Mouse (Mus musculus): ENCODE measurements around the gene Onecut1. TPM values are rescaled to one million over a fixed set of nuclear protein-coding genes. Genes with fewer than 3 reads are reported as not detected.

Onecut1 gene
- polyA plus RNA-seq, 2 experiments = not detected

GRCm38 (mm10) chr9:74877709-74878108 is 16.0 kb downstream of the Onecut1 start:
- WGBS = 73% methylated on average over 2 of the region's 2 CpGs

GRCm38 (mm10) chr9:74887866-74888265 is 26.1 kb downstream of the Onecut1 start:
- DNase-seq (ENCODE audit: low spot score) (no peak), ATAC-seq (ENCODE audit: low FRiP score, low read depth) (no peak)
- no peak overlapping the region for H3K27ac ChIP-seq (replicated peaks; ENCODE audit: low read depth, low read length)
- no peaks in the 10 kb centered on the region for H3K9me3 ChIP-seq (ENCODE audit: control insufficient read depth, low read length)
- H3K4me3 ChIP-seq (replicated peaks; ENCODE audit: low read length) = no peak overlapping the region
- H3K27me3 ChIP-seq (ENCODE audit: control insufficient read depth, insufficient read depth, low read length) = no peaks in the 10 kb centered on the region
- no peak overlapping the region for H3K9ac ChIP-seq (ENCODE audit: low read depth, low read length, severe bottlenecking)
- no peak overlapping the region for H3K4me2 ChIP-seq (replicated peaks; ENCODE audit: low read depth, low read length, severe bottlenecking)
- no peak for TF ChIP-seq POLR2A (IDR thresholded peaks at IDR 0.05; ENCODE audit: borderline replicate concordance, extremely low read depth, insufficient read depth, insufficient read length)
- no peaks in the 10 kb centered on the region for H3K36me3 ChIP-seq (ENCODE audit: control insufficient read depth, insufficient read depth, low read length)
- no peaks in the 10 kb centered on the region for H3K4me1 ChIP-seq (ENCODE audit: control insufficient read depth, insufficient read depth, low read length)
- WGBS = 69% methylated on average over 4 of the region's 4 CpGs

More at GRCm38 (mm10) chr9:74877709-74878108, 16.0 kb downstream of the Onecut1 start:
- Histone ChIP-seq H3K4me3 (replicated peaks; ENCODE audit: low read length) (no peak overlapping the region), H3K9ac (ENCODE audit: low read depth, low read length, severe bottlenecking) (no peak overlapping the region), H3K27me3 (ENCODE audit: control insufficient read depth, insufficient read depth, low read length) (peaks cover 4% of the 10 kb centered on the region; the same call in 1 of the 2 replicates), H3K4me2 (replicated peaks; ENCODE audit: low read depth, low read length, severe bottlenecking) (no peak overlapping the region), H3K27ac (replicated peaks; ENCODE audit: low read depth, low read length) (no peak overlapping the region), H3K4me1 (ENCODE audit: control insufficient read depth, insufficient read depth, low read length) (no peaks in the 10 kb centered on the region), H3K36me3 (ENCODE audit: control insufficient read depth, insufficient read depth, low read length) (no peaks in the 10 kb centered on the region), H3K9me3 (ENCODE audit: control insufficient read depth, low read length) (no peaks in the 10 kb centered on the region)
- ATAC-seq (ENCODE audit: low FRiP score, low read depth) (no peak), DNase-seq (ENCODE audit: low spot score) (no peak)
- no peak for TF ChIP-seq POLR2A (IDR thresholded peaks at IDR 0.05; ENCODE audit: borderline replicate concordance, extremely low read depth, insufficient read depth, insufficient read length)

GRCm38 (mm10) chr9:74896742-74897141 is 35.0 kb downstream of the Onecut1 start:
- ATAC-seq (ENCODE audit: low FRiP score, low read depth) = no peak
- no peak for TF ChIP-seq POLR2A (IDR thresholded peaks at IDR 0.05; ENCODE audit: borderline replicate concordance, extremely low read depth, insufficient read depth, insufficient read length)

DNA sequence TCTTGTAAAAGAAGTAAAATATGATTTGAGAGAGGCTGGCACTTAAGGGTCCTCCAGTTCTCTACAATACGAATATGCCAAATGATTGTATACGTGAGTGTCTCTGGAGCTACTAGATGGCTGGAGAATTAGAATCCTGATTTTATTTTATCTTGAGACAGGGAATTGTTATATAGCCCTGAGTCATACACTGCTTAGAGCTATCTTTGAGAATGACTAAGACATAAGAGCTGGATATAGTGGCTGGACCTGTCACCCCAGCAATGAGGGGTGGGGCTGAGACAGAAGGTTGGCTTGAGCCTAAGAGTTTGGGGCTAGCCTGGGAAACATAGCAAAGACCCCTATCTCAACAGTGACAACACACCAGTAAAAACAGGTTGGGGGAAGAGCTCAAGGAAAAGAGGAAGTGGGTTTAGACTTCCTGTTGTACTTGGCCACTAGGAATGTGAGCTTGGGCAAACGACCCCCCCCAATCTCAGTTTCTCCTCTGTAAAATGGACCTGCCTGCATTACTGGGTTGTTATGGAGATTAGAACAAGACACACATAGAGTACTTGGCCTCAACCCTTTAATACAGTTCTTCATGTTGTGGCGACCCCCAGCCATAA is 35.8 kb downstream of the Onecut1 start:
- Histone ChIP-seq H3K36me3 (ENCODE audit: control insufficient read depth, insufficient read depth, low read length) (no peaks in the 10 kb centered on the region), H3K9me3 (ENCODE audit: control insufficient read depth, low read length) (no peaks in the 10 kb centered on the region), H3K9ac (ENCODE audit: low read depth, low read length, severe bottlenecking) (no peak overlapping the region), H3K27ac (replicated peaks; ENCODE audit: low read depth, low read length) (no peak overlapping the region), H3K4me1 (ENCODE audit: control insufficient read depth, insufficient read depth, low read length) (no peaks in the 10 kb centered on the region), H3K4me3 (replicated peaks; ENCODE audit: low read length) (no peak overlapping the region), H3K27me3 (ENCODE audit: control insufficient read depth, insufficient read depth, low read length) (no peaks in the 10 kb centered on the region), H3K4me2 (replicated peaks; ENCODE audit: low read depth, low read length, severe bottlenecking) (no peak overlapping the region)
- no peak for TF ChIP-seq POLR2A (IDR thresholded peaks at IDR 0.05; ENCODE audit: borderline replicate concordance, extremely low read depth, insufficient read depth, insufficient read length)
- ATAC-seq (ENCODE audit: low FRiP score, low read depth) (no peak), DNase-seq (ENCODE audit: low spot score) (no peak)
- 81% methylated on average over 4 of the region's 4 CpGs for WGBS

More at GRCm38 (mm10) chr9:74896742-74897141, 35.0 kb downstream of the Onecut1 start:
- 85% methylated on average over 7 of the region's 7 CpGs for WGBS
- Histone ChIP-seq H3K9ac (ENCODE audit: low read depth, low read length, severe bottlenecking) (no peak overlapping the region), H3K27ac (replicated peaks; ENCODE audit: low read depth, low read length) (no peak overlapping the region), H3K27me3 (ENCODE audit: control insufficient read depth, insufficient read depth, low read length) (no peaks in the 10 kb centered on the region), H3K4me1 (ENCODE audit: control insufficient read depth, insufficient read depth, low read length) (no peaks in the 10 kb centered on the region), H3K4me2 (replicated peaks; ENCODE audit: low read depth, low read length, severe bottlenecking) (no peak overlapping the region), H3K4me3 (replicated peaks; ENCODE audit: low read length) (no peak overlapping the region), H3K36me3 (ENCODE audit: control insufficient read depth, insufficient read depth, low read length) (no peaks in the 10 kb centered on the region), H3K9me3 (ENCODE audit: control insufficient read depth, low read length) (no peaks in the 10 kb centered on the region)
- no peak for DNase-seq (ENCODE audit: low spot score)

- Histone ChIP-seq H3K4me1 (ENCODE audit: control insufficient read depth, insufficient read depth, low read length) (no peaks in the 10 kb centered on the region), H3K4me2 (replicated peaks; ENCODE audit: low read depth, low read length, severe bottlenecking) (no peak overlapping the region), H3K36me3 (ENCODE audit: control insufficient read depth, insufficient read depth, low read length) (no peaks in the 10 kb centered on the region), H3K27me3 (ENCODE audit: control insufficient read depth, insufficient read depth, low read length) (no peaks in the 10 kb centered on the region), H3K4me3 (replicated peaks; ENCODE audit: low read length) (no peak overlapping the region), H3K9me3 (ENCODE audit: control insufficient read depth, low read length) (no peaks in the 10 kb centered on the region), H3K9ac (ENCODE audit: low read depth, low read length, severe bottlenecking) (no peak overlapping the region), H3K27ac (replicated peaks; ENCODE audit: low read depth, low read length) (no peak overlapping the region)
- 76% methylated on average over 2 of the region's 2 CpGs for WGBS
- TF ChIP-seq POLR2A (IDR thresholded peaks at IDR 0.05; ENCODE audit: borderline replicate concordance, extremely low read depth, insufficient read depth, insufficient read length) = no peak
- DNase-seq (ENCODE audit: low spot score) (no peak), ATAC-seq (ENCODE audit: low FRiP score, low read depth) (no peak)
Observed at GRCm38 (mm10) chr9:74900141-74900540, 38.4 kb downstream of the Onecut1 start.
